Mouse (Mus musculus): ENCODE measurements at regions not wholly inside any gene's neighbourhood (a gene's known extent, or its start where the extent isn't known, plus 50 kb on each side); places are given as distances from the start of the nearest gene placed in this dataset.

GRCm38 (mm10) chr16:24093624-24094023, 105.0 kb upstream of the Bcl6 start:
- ATAC-seq, result no peak
- no peak overlapping the region for H3K4me2 ChIP-seq
- H3K4me1 ChIP-seq, result no peaks in the 10 kb centered on the region
- H3K27me3 ChIP-seq, result no peaks in the 10 kb centered on the region
- no peak overlapping the region for H3K27ac ChIP-seq
- no peak overlapping the region for H3K4me3 ChIP-seq
- WGBS, result 92% methylated on average over 8 of the region's 8 CpGs
- H3K9me3 ChIP-seq (replicated peaks), result no peaks in the 10 kb centered on the region
- H3K9ac ChIP-seq, result no peak overlapping the region
- H3K36me3 ChIP-seq (ENCODE audit: poor library complexity, severe bottlenecking), result no peaks in the 10 kb centered on the region

- no peaks in the 10 kb centered on the region for H3K36me3 ChIP-seq (ENCODE audit: poor library complexity, severe bottlenecking)
- H3K27me3 ChIP-seq, result no peaks in the 10 kb centered on the region
- H3K9me3 ChIP-seq (replicated peaks), result no peaks in the 10 kb centered on the region
- no peak for ATAC-seq
- no peaks in the 10 kb centered on the region for H3K4me1 ChIP-seq
- H3K27ac ChIP-seq, result no peak overlapping the region
- 83% methylated on average over 5 of the region's 5 CpGs for WGBS
- no peak overlapping the region for H3K9ac ChIP-seq
- H3K4me2 ChIP-seq, result no peak overlapping the region
- H3K4me3 ChIP-seq, result no peak overlapping the region
These were observed 104.2 kb upstream of the Bcl6 start for GRCm38 (mm10) chr16:24092616-24093525.

DNA sequence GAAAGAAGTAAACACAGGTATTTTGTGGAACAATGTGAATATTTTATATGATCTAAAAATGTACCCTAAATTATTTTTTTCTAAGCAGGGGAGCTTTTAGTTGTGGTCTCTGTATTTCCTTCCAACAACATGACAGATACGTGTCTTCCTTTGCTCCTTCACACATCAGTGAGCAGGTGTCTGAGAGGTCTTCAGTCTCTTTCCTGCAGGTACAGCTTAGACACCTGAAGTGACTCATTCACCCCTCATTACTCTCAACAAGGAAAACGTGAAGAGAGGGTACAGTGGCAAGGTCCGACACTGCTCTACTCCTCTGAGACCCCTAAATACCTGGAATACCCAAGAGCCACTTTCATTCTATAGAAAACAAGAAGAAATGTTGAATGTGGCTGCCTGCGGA, 103.5 kb upstream of the Bcl6 start:
- H3K9me3 ChIP-seq (replicated peaks), result no peaks in the 10 kb centered on the region
- no peak overlapping the region for H3K4me3 ChIP-seq
- H3K9ac ChIP-seq, result no peak overlapping the region
- no peak overlapping the region for H3K27ac ChIP-seq
- WGBS, result 82% methylated on average over 4 of the region's 4 CpGs
- no peak overlapping the region for H3K4me2 ChIP-seq
- H3K36me3 ChIP-seq (ENCODE audit: poor library complexity, severe bottlenecking), result no peaks in the 10 kb centered on the region
- H3K27me3 ChIP-seq, result no peaks in the 10 kb centered on the region
- ATAC-seq, result no peak
- no peaks in the 10 kb centered on the region for H3K4me1 ChIP-seq

DNA sequence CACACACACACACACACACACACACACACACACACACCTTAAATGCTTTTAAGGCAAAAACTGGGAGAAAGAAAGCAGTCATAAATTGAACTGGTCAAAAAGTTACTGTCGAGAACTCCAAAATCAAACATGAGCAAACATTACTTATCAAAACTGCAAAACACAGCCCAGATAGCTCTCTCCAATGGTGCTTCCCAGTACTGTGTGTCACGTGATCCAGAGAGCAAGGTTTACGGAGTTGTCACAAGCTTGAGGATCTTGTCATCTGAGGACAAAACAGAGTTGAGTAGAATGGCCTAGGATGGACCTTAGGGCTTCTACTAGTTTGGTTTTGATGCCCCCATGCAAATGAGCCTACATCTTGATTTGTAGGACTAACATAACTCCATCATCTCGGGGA, 102.3 kb upstream of the Bcl6 start:
- no peaks in the 10 kb centered on the region for H3K9me3 ChIP-seq (replicated peaks)
- 91% methylated on average over 4 of the region's 4 CpGs for WGBS
- no peak for ATAC-seq
- no peaks in the 10 kb centered on the region for H3K36me3 ChIP-seq (ENCODE audit: poor library complexity, severe bottlenecking)
- no peak overlapping the region for H3K4me3 ChIP-seq
- no peaks in the 10 kb centered on the region for H3K27me3 ChIP-seq
- H3K9ac ChIP-seq, result no peak overlapping the region
- no peaks in the 10 kb centered on the region for H3K4me1 ChIP-seq
- no peak overlapping the region for H3K27ac ChIP-seq
- no peak overlapping the region for H3K4me2 ChIP-seq

- ATAC-seq, result no peak
- Histone ChIP-seq H3K36me3 (ENCODE audit: poor library complexity, severe bottlenecking) (no peaks in the 10 kb centered on the region), H3K27me3 (no peaks in the 10 kb centered on the region), H3K4me1 (no peaks in the 10 kb centered on the region), H3K4me3 (no peak overlapping the region), H3K9me3 (replicated peaks) (no peaks in the 10 kb centered on the region), H3K4me2 (no peak overlapping the region), H3K9ac (no peak overlapping the region), H3K27ac (no peak overlapping the region)
- 90% methylated on average over 11 of the region's 11 CpGs for WGBS
These were observed 101.4 kb upstream of the Bcl6 start for GRCm38 (mm10) chr16:24089840-24090762.

- Histone ChIP-seq H3K27ac (no peak overlapping the region), H3K36me3 (ENCODE audit: poor library complexity, severe bottlenecking) (no peaks in the 10 kb centered on the region), H3K4me3 (no peak overlapping the region), H3K4me1 (no peaks in the 10 kb centered on the region), H3K4me2 (no peak overlapping the region), H3K9ac (no peak overlapping the region), H3K27me3 (no peaks in the 10 kb centered on the region), H3K9me3 (replicated peaks) (no peaks in the 10 kb centered on the region)
- 82% methylated on average over 8 of the region's 8 CpGs for WGBS
- ATAC-seq, result no peak
These were observed 95.3 kb upstream of the Bcl6 start for GRCm38 (mm10) chr16:24083966-24084365.

DNA sequence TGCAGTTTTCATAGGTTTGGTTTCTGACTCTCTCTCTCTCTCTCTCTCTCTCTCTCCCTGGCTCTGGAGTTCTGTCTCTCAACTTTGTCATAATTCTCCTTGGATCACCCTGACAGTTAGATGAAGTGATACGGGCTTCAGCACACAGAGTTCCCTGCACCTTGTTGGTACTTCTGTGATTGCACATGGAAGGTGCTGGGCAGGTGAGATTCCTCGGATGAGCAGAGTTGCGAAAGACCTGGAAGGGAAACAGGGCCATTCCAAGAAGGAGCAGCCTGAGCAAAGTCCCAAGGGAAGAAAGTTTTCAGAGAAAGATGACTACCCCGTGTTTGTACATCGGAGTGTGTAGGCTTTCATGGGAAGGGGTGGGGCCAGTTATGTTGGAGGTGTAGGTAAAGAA, 91.8 kb upstream of the Bcl6 start:
- H3K9ac ChIP-seq, result no peak overlapping the region
- H3K4me1 ChIP-seq, result no peaks in the 10 kb centered on the region
- H3K9me3 ChIP-seq (replicated peaks), result no peaks in the 10 kb centered on the region
- H3K36me3 ChIP-seq (ENCODE audit: poor library complexity, severe bottlenecking), result no peaks in the 10 kb centered on the region
- ATAC-seq, result no peak
- no peaks in the 10 kb centered on the region for H3K27me3 ChIP-seq
- WGBS, result 93% methylated on average over 5 of the region's 5 CpGs
- H3K4me2 ChIP-seq, result no peak overlapping the region
- no peak overlapping the region for H3K27ac ChIP-seq
- H3K4me3 ChIP-seq, result no peak overlapping the region

DNA sequence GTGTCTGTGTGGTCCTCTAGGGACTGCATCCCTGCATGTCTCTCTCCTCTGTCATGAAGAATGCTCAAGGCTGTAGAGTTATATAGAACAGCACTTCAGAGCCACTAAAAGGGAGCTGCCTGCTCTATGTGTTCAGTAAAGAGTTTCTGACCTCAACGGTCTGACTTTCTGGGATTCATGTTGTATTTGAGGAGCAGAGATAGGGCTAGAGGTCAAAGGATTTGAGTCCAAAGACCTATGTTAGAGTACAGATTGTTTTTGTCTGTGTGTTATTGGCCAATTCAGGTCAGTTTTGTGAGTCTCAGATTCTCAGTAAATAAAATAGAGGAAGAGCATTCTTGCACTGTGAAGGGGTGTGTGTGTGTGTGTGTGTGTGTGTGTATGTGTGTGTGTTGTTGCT, 90.0 kb upstream of the Bcl6 start:
- Histone ChIP-seq H3K27me3 (no peaks in the 10 kb centered on the region), H3K9ac (no peak overlapping the region), H3K4me3 (no peak overlapping the region), H3K36me3 (ENCODE audit: poor library complexity, severe bottlenecking) (no peaks in the 10 kb centered on the region), H3K4me1 (no peaks in the 10 kb centered on the region), H3K9me3 (replicated peaks) (no peaks in the 10 kb centered on the region), H3K4me2 (no peak overlapping the region), H3K27ac (no peak overlapping the region)
- no peak for ATAC-seq
- 90% methylated on average over 1 of the region's 1 CpGs for WGBS

DNA sequence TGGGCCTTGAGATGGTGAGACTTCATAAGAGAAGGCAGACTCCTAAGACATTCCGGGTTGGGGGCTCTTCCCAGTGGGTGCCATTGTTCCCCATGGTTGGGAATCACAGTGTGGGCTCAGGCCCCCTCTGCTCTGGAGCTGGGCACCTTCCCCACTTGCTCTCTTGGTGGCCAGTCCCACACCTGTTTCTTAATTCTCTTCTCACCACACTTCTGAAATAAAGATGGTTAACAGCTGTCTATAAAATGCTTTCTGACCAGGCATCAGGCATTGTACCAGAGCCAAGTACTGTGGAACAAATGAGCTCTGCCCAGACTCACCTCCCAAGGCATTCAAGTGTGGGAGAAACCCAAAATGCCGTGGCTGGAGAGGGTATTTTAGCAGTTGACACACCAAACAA, 88.8 kb upstream of the Bcl6 start:
- ATAC-seq, result no peak

GRCm38 (mm10) chr16:24076799-24077136, 88.1 kb upstream of the Bcl6 start:
- no peak overlapping the region for H3K9ac ChIP-seq
- no peak overlapping the region for H3K27ac ChIP-seq
- no peak overlapping the region for H3K4me3 ChIP-seq
- H3K4me2 ChIP-seq, result no peak overlapping the region
- ATAC-seq, result no peak
- no peaks in the 10 kb centered on the region for H3K9me3 ChIP-seq (replicated peaks)
- H3K27me3 ChIP-seq, result no peaks in the 10 kb centered on the region
- no peaks in the 10 kb centered on the region for H3K36me3 ChIP-seq (ENCODE audit: poor library complexity, severe bottlenecking)
- 89% methylated on average over 4 of the region's 4 CpGs for WGBS
- no peaks in the 10 kb centered on the region for H3K4me1 ChIP-seq

More for the DNA sequence above, 88.8 kb upstream of the Bcl6 start:
- H3K27ac ChIP-seq, result no peak overlapping the region
- WGBS, result 71% methylated on average over 2 of the region's 2 CpGs
- H3K27me3 ChIP-seq, result no peaks in the 10 kb centered on the region
- no peak overlapping the region for H3K4me2 ChIP-seq
- no peak overlapping the region for H3K9ac ChIP-seq
- H3K4me1 ChIP-seq, result no peaks in the 10 kb centered on the region
- H3K36me3 ChIP-seq (ENCODE audit: poor library complexity, severe bottlenecking), result no peaks in the 10 kb centered on the region
- no peaks in the 10 kb centered on the region for H3K9me3 ChIP-seq (replicated peaks)
- H3K4me3 ChIP-seq, result no peak overlapping the region

DNA sequence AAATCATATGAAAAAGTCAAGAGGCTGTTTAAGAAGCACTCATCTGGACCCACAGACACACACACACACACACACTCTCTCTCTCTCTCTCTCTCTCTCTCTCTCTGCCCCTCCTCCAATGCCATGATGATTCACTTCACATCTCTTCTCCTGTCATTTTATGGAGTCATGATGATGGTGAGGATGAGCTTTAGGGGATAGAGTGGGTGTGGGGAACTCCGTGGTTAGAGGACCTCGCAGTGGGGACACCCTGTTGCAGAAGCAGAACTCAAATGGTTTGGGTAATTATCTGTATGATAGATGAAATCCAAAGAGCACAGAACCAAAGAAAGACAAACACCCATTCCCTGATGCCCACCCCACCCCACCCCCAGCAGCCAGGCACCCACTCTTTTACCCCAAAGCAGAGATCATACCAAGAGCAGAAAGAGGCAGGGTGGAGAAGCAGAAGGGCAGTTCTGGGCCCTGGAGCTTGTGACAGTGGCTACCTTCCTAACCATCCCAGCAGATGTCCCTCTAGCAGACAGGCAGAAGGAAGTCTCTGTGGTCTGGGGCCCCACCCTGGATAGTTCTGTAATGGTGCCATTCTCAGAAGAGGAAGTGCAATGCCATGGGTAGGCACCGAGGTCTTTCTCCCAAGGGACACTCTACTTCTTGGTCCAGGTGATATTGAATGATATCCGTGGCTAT, 87.6 kb upstream of the Bcl6 start:
- Histone ChIP-seq H3K9ac (no peak overlapping the region), H3K4me3 (no peak overlapping the region), H3K36me3 (ENCODE audit: poor library complexity, severe bottlenecking) (no peaks in the 10 kb centered on the region), H3K4me1 (no peaks in the 10 kb centered on the region), H3K9me3 (replicated peaks) (no peaks in the 10 kb centered on the region), H3K27me3 (no peaks in the 10 kb centered on the region), H3K4me2 (no peak overlapping the region), H3K27ac (no peak overlapping the region)
- whole genome bisulfite sequencing, result 91% methylated on average over 4 of the region's 4 CpGs
- no peak for ATAC-seq

Measured in forebrain, embryonic 13.5 days (tissue).